Mouse (Mus musculus): Measurements from ENCODE around the gene Hsd17b1.

DNA sequence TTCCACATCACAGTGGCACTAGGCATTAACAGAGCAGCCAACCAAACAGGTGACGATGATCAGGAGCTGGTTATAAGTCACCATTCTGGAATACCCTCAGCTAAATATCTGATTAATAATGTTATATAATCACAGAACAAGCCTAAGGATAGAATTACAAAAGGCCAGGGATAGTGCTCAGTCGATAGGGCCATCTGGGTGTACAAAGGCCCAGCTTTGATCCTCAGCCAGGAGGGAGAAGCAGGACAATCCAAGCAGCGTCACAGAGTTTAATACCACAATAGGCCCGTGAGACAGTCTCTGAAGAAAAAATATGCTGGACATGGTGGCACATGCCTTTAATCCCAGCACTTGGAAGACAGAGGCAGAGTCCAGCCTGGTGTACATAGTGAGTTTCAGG lies 31.1 kb downstream of the Hsd17b1 start:
- TF ChIP-seq SIN3A (IDR thresholded peaks at IDR 0.05; ENCODE audit: low read length) (no peak), CTCF (IDR thresholded peaks at IDR 0.05 in 2 of 3, conservative IDR thresholded peaks at IDR 0.05 in 1 of 3; ENCODE audit: control insufficient read depth in 1 of 3, insufficient read depth in 1 of 3, low read depth in 2 of 3, low read length in 3 of 3, poor library complexity in 1 of 3, severe bottlenecking in 1 of 3) (no peak)

Data from MEL (cell line).